Mouse (Mus musculus) E14TG2a.4 (cell line): ENCODE results near the gene Slc38a1.

Experiments used
- CTCF ChIP-seq: conservative IDR thresholded peaks from 2 replicates; pipeline ENCODE4 v1.5.1; 2014; ENCODE audit warnings: low read length
- NANOG ChIP-seq: IDR thresholded peaks from 2 replicates; pipeline ENCODE4 v1.6.1; 2014; ENCODE audit warnings: borderline replicate concordance, low read length, mixed read lengths
- POU5F1 ChIP-seq: IDR thresholded peaks from 2 replicates; pipeline ENCODE4 v1.6.1; 2014; ENCODE audit warnings: low read length, borderline replicate concordance

GRCm38 (mm10) chr15:96568983-96569363 lies 73.7 kb downstream of the Slc38a1 start:
- TF ChIP-seq CTCF (no peak), NANOG (no peak), POU5F1 (no peak)
